Mouse (Mus musculus): ENCODE data around the gene Zbtb32.

GRCm38 (mm10) chr7:30558656-30559442 lies 39.9 kb downstream of the Zbtb32 start:
- TF ChIP-seq POLR2A (IDR thresholded peaks at IDR 0.05; ENCODE audit: borderline replicate concordance, extremely low read depth, low read depth, low read length) (no peak), CTCF (IDR thresholded peaks at IDR 0.05; ENCODE audit: insufficient read depth, low read length) (no peak)

Measured in lung, adult 2 months (tissue).